Mouse (Mus musculus) layer of hippocampus, adult 8-10 months (tissue): ENCODE data around the gene Rabgap1l. TPM values are rescaled to one million over a fixed set of nuclear protein-coding genes. Genes with fewer than 3 reads are reported as not detected.
A peak's percentile ranks its signal among the peaks of the same experiment; 100 is the strongest.

ENCODE experiments used
- DNase-seq, 2 experiments: peaks; one replicate each; pipeline ENCODE4 v3.0.0; 2022; ENCODE audit warnings: low spot score in 2 of 2
- microRNA-seq, 2 experiments: library from miRNA; unstranded; fragments of <30 nt; microRNA quantifications; one replicate each; pipeline ENCODE4 v1.2.0; 2022
- total RNA-seq, 4 experiments: library from RNA; stranded (reverse); gene quantifications; 2 replicates each; pipeline ENCODE4 v1.2.4; 2022

The Rabgap1l gene
- total RNA-seq, 4 experiments from 2014 or later: 230 to 257 (median 248) TPM

GRCm38 (mm10) chr1:160194529-160195336 is 598.3 kb downstream of the Rabgap1l start, which contains the start of gene Mrps14:
Gene Mrps14, plus strand, starts transcription at chr1:160195215.
- DNase-seq: peak; percentile 97 to 98

GRCm38 (mm10) chr1:160184506-160184905 is 608.5 kb downstream of the Rabgap1l start:
- DNase-seq: peak in 1 of 2 experiments; percentile 70

GRCm38 (mm10) chr1:160181216-160181615 is 611.8 kb downstream of the Rabgap1l start:
- DNase-seq: no peak

- no peak for DNase-seq
Measured at GRCm38 (mm10) chr1:160176903-160177302, 616.1 kb downstream of the Rabgap1l start.

Small RNA genes lying within 50 kb of the gene (microRNA-seq; reads per million reads assigned to microRNA genes)
- 0.51 to 0.96 reads per million in 2 experiments for gene Mir1927

Other genes with a start within 250 kb of the Rabgap1l start
- 10 to 100 TPM; 36.7 to 46.8 (median 43.7) TPM for gene Rc3h1, start 113.2 kb upstream of the Rabgap1l start, total RNA-seq
- gene Serpinc1, start 185.4 kb upstream of the Rabgap1l start, total RNA-seq: under 1 TPM in 3 of 4 experiments, not detected in 1; 0.10 to 0.27 (median 0.20) TPM
- gene Zbtb37, start 241.6 kb upstream of the Rabgap1l start, total RNA-seq: 10 to 100 TPM; 23.1 to 26.9 (median 23.6) TPM